Comparison of ENCODE assay signal across 8 mouse cellular contexts in the genomic region with DNA sequence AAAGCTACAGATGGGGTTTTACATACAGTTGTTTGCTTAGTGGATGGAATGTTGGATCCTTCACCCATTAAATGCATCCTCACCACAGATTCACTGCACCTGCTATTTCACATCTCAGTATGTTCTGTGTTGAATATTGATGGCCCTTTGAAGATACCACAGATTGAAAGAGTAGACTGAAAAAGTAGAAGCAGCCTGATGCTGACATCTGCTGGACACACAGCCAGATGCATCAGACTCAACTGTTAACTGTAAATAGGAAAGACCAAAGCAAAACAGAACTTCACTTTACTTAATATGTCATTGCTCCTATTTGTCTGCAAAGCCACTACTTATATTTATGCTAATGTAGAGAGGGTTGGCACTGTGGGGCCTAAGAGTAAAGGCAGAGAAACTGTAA.
DNase-seq lines count a peak whose midpoint lies in the region; ATAC-seq and TF ChIP-seq lines count a peak whose summit lies in the region.

No protein-coding gene starts in this region.

- H3K4me3 ChIP-seq in kidney, embryonic 15.5 days (replicated peaks): no peak overlapping the region
- H3K4me3 ChIP-seq in forebrain, embryonic 13.5 days: no peak overlapping the region
- no peak overlapping the region for H3K4me3 ChIP-seq in layer of hippocampus, adult 2 months
- no peak overlapping the region for H3K4me3 ChIP-seq in neural tube, embryonic 15.5 days (replicated peaks)

- H3K4me1 ChIP-seq in kidney, embryonic 15.5 days: no peaks in the 10 kb centered on the region
- no peaks in the 10 kb centered on the region for H3K4me1 ChIP-seq in forebrain, embryonic 13.5 days
- no peaks in the 10 kb centered on the region for H3K4me1 ChIP-seq in neural tube, embryonic 15.5 days

- ATAC-seq in kidney, embryonic 15.5 days (replicated peaks; ENCODE audit: low FRiP score): no peak
- ATAC-seq in forebrain, embryonic 13.5 days: peak; percentile 80; the same call in 1 of the 2 replicates
- ATAC-seq in neural tube, embryonic 15.5 days (ENCODE audit: low FRiP score): peak; percentile 81

- no peak overlapping the region for H3K27ac ChIP-seq in kidney, embryonic 15.5 days
- H3K27ac ChIP-seq in forebrain, embryonic 13.5 days: no peak overlapping the region
- no peak overlapping the region for H3K27ac ChIP-seq in layer of hippocampus, adult 2 months
- H3K27ac ChIP-seq in neural tube, embryonic 15.5 days (replicated peaks): no peak overlapping the region

- H3K27me3 ChIP-seq in kidney, embryonic 15.5 days: no peaks in the 10 kb centered on the region
- H3K27me3 ChIP-seq in forebrain, embryonic 13.5 days: no peaks in the 10 kb centered on the region
- H3K27me3 ChIP-seq in neural tube, embryonic 15.5 days (replicated peaks): no peaks in the 10 kb centered on the region

- DNase-seq in kidney, adult 9 months: peak; percentile 14
- DNase-seq in adipocyte (ENCODE audit: low spot score): peak; percentile 40
- DNase-seq in layer of hippocampus, adult 2 months (ENCODE audit: low spot score in 2 of 2): peak; percentile 59 to 65
- DNase-seq in natural killer cell, adult 2 months (ENCODE audit: low spot score in 2 of 2): no peak
- DNase-seq in ovary, adult 18-20 months (ENCODE audit: low spot score): no peak

- H3K4me2 ChIP-seq in kidney, embryonic 15.5 days: no peak overlapping the region
- H3K4me2 ChIP-seq in forebrain, embryonic 13.5 days: no peak overlapping the region
- no peak overlapping the region for H3K4me2 ChIP-seq in neural tube, embryonic 15.5 days

- TF ChIP-seq CTCF in layer of hippocampus, adult 2 months (conservative IDR thresholded peaks at IDR 0.05): peak; percentile 92

- H3K9me3 ChIP-seq in kidney, embryonic 15.5 days (replicated peaks): no peaks in the 10 kb centered on the region
- no peaks in the 10 kb centered on the region for H3K9me3 ChIP-seq in forebrain, embryonic 13.5 days (replicated peaks)
- H3K9me3 ChIP-seq in neural tube, embryonic 15.5 days (replicated peaks): no peaks in the 10 kb centered on the region

- H3K36me3 ChIP-seq in kidney, embryonic 15.5 days: no peaks in the 10 kb centered on the region
- H3K36me3 ChIP-seq in forebrain, embryonic 13.5 days (ENCODE audit: poor library complexity, severe bottlenecking): no peaks in the 10 kb centered on the region
- no peaks in the 10 kb centered on the region for H3K36me3 ChIP-seq in neural tube, embryonic 15.5 days

- H3K9ac ChIP-seq in kidney, embryonic 15.5 days: no peak overlapping the region
- no peak overlapping the region for H3K9ac ChIP-seq in forebrain, embryonic 13.5 days
- H3K9ac ChIP-seq in neural tube, embryonic 15.5 days (replicated peaks): no peak overlapping the region

Comparison
In these comparisons a context has a peak if more than half of its experiments do, and no peak if none do; other contexts are left out.
1. DNase-seq: peak in kidney, adult 9 months (single experiment), adipocyte (single experiment) and layer of hippocampus, adult 2 months (2 of 2); none in natural killer cell, adult 2 months (0 of 2) and ovary, adult 18-20 months (single experiment).